Mouse (Mus musculus): ENCODE measurements around the gene Hgf.

DNA sequence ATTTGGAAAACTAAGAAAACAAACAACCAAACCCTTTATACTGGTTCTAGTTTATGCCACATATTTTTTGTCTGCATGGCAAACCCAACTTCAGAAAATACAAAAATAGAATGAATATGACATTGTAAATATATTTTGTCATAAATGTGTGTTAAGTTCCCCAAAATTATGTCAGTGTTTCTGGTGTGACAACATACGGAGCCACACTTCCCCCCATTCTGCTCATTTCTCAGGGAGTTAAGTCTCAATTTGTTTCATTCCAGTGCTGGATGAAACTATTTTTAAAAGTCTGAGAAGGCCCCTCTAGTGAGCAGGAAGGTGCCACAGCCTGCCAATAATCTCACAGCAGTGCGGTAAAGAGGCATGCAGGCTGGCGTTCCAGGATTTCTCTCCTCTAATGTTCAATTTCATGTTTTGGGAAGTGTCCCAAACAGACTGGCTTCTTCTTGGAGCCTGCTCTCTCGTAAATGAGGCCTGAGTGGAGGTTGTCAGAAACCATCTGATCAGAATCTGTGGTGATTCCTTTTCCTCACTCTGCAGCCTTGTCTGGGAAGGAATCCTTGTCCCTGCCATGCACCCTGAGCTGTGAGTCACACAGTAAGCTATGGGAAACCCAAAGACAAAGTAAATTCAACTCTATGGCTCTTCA lies 46.5 kb upstream of the Hgf start:
- TF ChIP-seq POLR2A (IDR thresholded peaks at IDR 0.05; ENCODE audit: borderline replicate concordance, control insufficient read depth, low read depth, low read length) (no peak), CTCF (IDR thresholded peaks at IDR 0.05; ENCODE audit: control insufficient read depth, insufficient read depth, low read length) (no peak)

All from bone marrow, adult 2 months (tissue).